Mouse (Mus musculus) macrophage (primary cell): ENCODE data around the gene Ubxn10. TPM values are rescaled to one million over a fixed set of nuclear protein-coding genes. Genes with fewer than 3 reads are reported as not detected.

Experiments used
- H3K27ac ChIP-seq: fragments of 350-480 bp; formaldehyde crosslinking; 2 replicates; pipeline ENCODE4 v1.9.0; 2021
- H3K36me3 ChIP-seq: fragments of 350-480 bp; formaldehyde crosslinking; 2 replicates; pipeline ENCODE4 v1.9.0; 2021; ENCODE audit errors: inconsistent target
- H3K4me3 ChIP-seq: fragments of 350-480 bp; formaldehyde crosslinking; 2 replicates; pipeline ENCODE4 v1.9.0; 2021; ENCODE audit errors: inconsistent target
- H3K79me2 ChIP-seq: fragments of 350-480 bp; formaldehyde crosslinking; 2 replicates; pipeline ENCODE4 v1.9.0; 2021; ENCODE audit errors: inconsistent target
- WGBS: methylation state at CpG from one replicate; pipeline ENCODE4 v1.1.7; 2026; ENCODE audit warnings: inconsistent platforms; ENCODE audit not compliant: missing documents; 5-methylcytosine and 5-hydroxymethylcytosine counted together
- polyA plus RNA-seq: library from polyadenylated mRNA; stranded (reverse); fragments of 250-400 nt; gene quantifications from 3 replicates; pipeline ENCODE4 v1.2.4, GENCODE M21; 2018; ENCODE audit warnings: inconsistent platforms

The Ubxn10 gene
- polyA plus RNA-seq, 1 experiment from 2014 or later = not detected

- no peaks in the 10 kb centered on the region for H3K36me3 ChIP-seq
- H3K27ac ChIP-seq = no peak overlapping the region
- no peak overlapping the region for H3K4me3 ChIP-seq
- no peaks in the 10 kb centered on the region for H3K79me2 ChIP-seq
- 83% methylated on average over 5 of the region's 5 CpGs for WGBS
Observed at GRCm38 (mm10) chr4:138718586-138719263, 18.2 kb downstream of the Ubxn10 start.

GRCm38 (mm10) chr4:138716697-138717096 is 20.3 kb downstream of the Ubxn10 start:
- 90% methylated on average over 9 of the region's 9 CpGs for WGBS

GRCm38 (mm10) chr4:138714186-138714585 is 22.8 kb downstream of the Ubxn10 start:
- Histone ChIP-seq H3K27ac (no peak overlapping the region), H3K79me2 (no peaks in the 10 kb centered on the region), H3K36me3 (no peaks in the 10 kb centered on the region), H3K4me3 (no peak overlapping the region)
- 83% methylated on average over 1 of the region's 1 CpGs for WGBS

More at GRCm38 (mm10) chr4:138716697-138717096, 20.3 kb downstream of the Ubxn10 start:
- no peak overlapping the region for H3K4me3 ChIP-seq
- no peaks in the 10 kb centered on the region for H3K36me3 ChIP-seq
- no peak overlapping the region for H3K27ac ChIP-seq
- no peaks in the 10 kb centered on the region for H3K79me2 ChIP-seq

GRCm38 (mm10) chr4:138712621-138713020 is 24.3 kb downstream of the Ubxn10 start:
- 79% methylated on average over 8 of the region's 8 CpGs for WGBS
- Histone ChIP-seq H3K27ac (no peak overlapping the region), H3K36me3 (no peaks in the 10 kb centered on the region), H3K4me3 (no peak overlapping the region), H3K79me2 (no peaks in the 10 kb centered on the region)

- no peaks in the 10 kb centered on the region for H3K36me3 ChIP-seq
- no peak overlapping the region for H3K27ac ChIP-seq
- WGBS = 81% methylated on average over 11 of the region's 11 CpGs
- H3K79me2 ChIP-seq = no peaks in the 10 kb centered on the region
- no peak overlapping the region for H3K4me3 ChIP-seq
Observed at GRCm38 (mm10) chr4:138712096-138712495, 24.9 kb downstream of the Ubxn10 start.

- no peaks in the 10 kb centered on the region for H3K36me3 ChIP-seq
- WGBS = 69% methylated on average over 17 of the region's 17 CpGs
- H3K79me2 ChIP-seq = no peaks in the 10 kb centered on the region
Observed at GRCm38 (mm10) chr4:138711051-138711820, 25.7 kb downstream of the Ubxn10 start.

GRCm38 (mm10) chr4:138710633-138711032 is 26.3 kb downstream of the Ubxn10 start:
- WGBS = 89% methylated on average over 11 of the region's 11 CpGs
- Histone ChIP-seq H3K4me3 (no peak overlapping the region), H3K36me3 (no peaks in the 10 kb centered on the region), H3K79me2 (no peaks in the 10 kb centered on the region), H3K27ac (no peak overlapping the region)

More at GRCm38 (mm10) chr4:138711051-138711820, 25.7 kb downstream of the Ubxn10 start:
- Histone ChIP-seq H3K27ac (no peak overlapping the region), H3K4me3 (no peak overlapping the region)

GRCm38 (mm10) chr4:138709944-138710343 is 27.0 kb downstream of the Ubxn10 start:
- WGBS = 76% methylated on average over 6 of the region's 7 CpGs
- no peak overlapping the region for H3K27ac ChIP-seq
- H3K4me3 ChIP-seq = no peak overlapping the region
- no peaks in the 10 kb centered on the region for H3K36me3 ChIP-seq
- H3K79me2 ChIP-seq = no peaks in the 10 kb centered on the region

- no peak overlapping the region for H3K4me3 ChIP-seq
- no peaks in the 10 kb centered on the region for H3K79me2 ChIP-seq
- no peaks in the 10 kb centered on the region for H3K36me3 ChIP-seq
- 89% methylated on average over 10 of the region's 11 CpGs for WGBS
- H3K27ac ChIP-seq = no peak overlapping the region
Observed at GRCm38 (mm10) chr4:138709246-138709645, 27.7 kb downstream of the Ubxn10 start.

- 13% methylated on average over 7 of the region's 7 CpGs for WGBS
Observed at GRCm38 (mm10) chr4:138708636-138709035, 28.3 kb downstream of the Ubxn10 start.

GRCm38 (mm10) chr4:138706620-138707019 is 30.3 kb downstream of the Ubxn10 start:
- Histone ChIP-seq H3K4me3 (no peak overlapping the region), H3K79me2 (no peaks in the 10 kb centered on the region), H3K27ac (no peak overlapping the region), H3K36me3 (no peaks in the 10 kb centered on the region)
- WGBS = 89% methylated on average over 8 of the region's 8 CpGs

More at GRCm38 (mm10) chr4:138708636-138709035, 28.3 kb downstream of the Ubxn10 start:
- Histone ChIP-seq H3K4me3 (no peak overlapping the region), H3K27ac (no peak overlapping the region), H3K79me2 (no peaks in the 10 kb centered on the region), H3K36me3 (no peaks in the 10 kb centered on the region)

GRCm38 (mm10) chr4:138704169-138704568 is 32.8 kb downstream of the Ubxn10 start:
- Histone ChIP-seq H3K4me3 (no peak overlapping the region), H3K36me3 (no peaks in the 10 kb centered on the region), H3K27ac (no peak overlapping the region), H3K79me2 (no peaks in the 10 kb centered on the region)
- WGBS = 91% methylated on average over 4 of the region's 4 CpGs

- Histone ChIP-seq H3K79me2 (no peaks in the 10 kb centered on the region), H3K27ac (no peak overlapping the region), H3K36me3 (no peaks in the 10 kb centered on the region), H3K4me3 (no peak overlapping the region)
- 61% methylated on average over 7 of the region's 7 CpGs for WGBS
Observed at GRCm38 (mm10) chr4:138703591-138703990, 33.4 kb downstream of the Ubxn10 start.

- no peak overlapping the region for H3K27ac ChIP-seq
- H3K36me3 ChIP-seq = no peaks in the 10 kb centered on the region
- no peak overlapping the region for H3K4me3 ChIP-seq
- H3K79me2 ChIP-seq = no peaks in the 10 kb centered on the region
- WGBS = 70% methylated on average over 8 of the region's 8 CpGs
Observed at GRCm38 (mm10) chr4:138702528-138702927, 34.4 kb downstream of the Ubxn10 start.

GRCm38 (mm10) chr4:138702031-138702430 is 34.9 kb downstream of the Ubxn10 start:
- 64% methylated on average over 2 of the region's 2 CpGs for whole genome bisulfite sequencing
- Histone ChIP-seq H3K4me3 (no peak overlapping the region), H3K79me2 (no peaks in the 10 kb centered on the region), H3K36me3 (no peaks in the 10 kb centered on the region), H3K27ac (no peak overlapping the region)
